Mouse (Mus musculus) liver, embryonic 13.5 days (tissue): ENCODE results near the gene 9330161L09Rik. TPM values are rescaled to one million over a fixed set of nuclear protein-coding genes. Genes with fewer than 3 reads are reported as not detected.
A peak's percentile ranks its signal among the peaks of the same experiment; 100 is the strongest.

Source experiments
- ATAC-seq: fragments of 200-750 bp; cut with Nextera tagmentation; 2 replicates; pipeline ENCODE4 v1.8.0; 2017; ENCODE audit warnings: low read depth, mild to moderate bottlenecking, moderate number of reproducible peaks, moderate library complexity
- DNase-seq: peaks from one replicate; pipeline ENCODE4 v3.0.0; 2022
- H3K27ac ChIP-seq: fragments of 300-500 bp; sonication (generic); 2 replicates; pipeline ENCODE4 v1.5.1; 2015; ENCODE audit warnings: moderate library complexity, mild to moderate bottlenecking, inconsistent platforms
- H3K27me3 ChIP-seq: fragments of 300-500 bp; sonication (generic); 2 replicates; pipeline ENCODE4 v1.6.1; 2015; ENCODE audit warnings: mild to moderate bottlenecking, inconsistent platforms
- H3K36me3 ChIP-seq: fragments of 300-500 bp; sonication (generic); 2 replicates; pipeline ENCODE4 v1.6.1; 2015; ENCODE audit warnings: mild to moderate bottlenecking, inconsistent platforms
- H3K4me1 ChIP-seq: fragments of 300-500 bp; sonication (generic); replicated peaks from 2 replicates; pipeline ENCODE4 v1.6.1; 2015; ENCODE audit warnings: inconsistent platforms
- H3K4me2 ChIP-seq: fragments of 300-500 bp; sonication (generic); 2 replicates; pipeline ENCODE4 v1.6.1; 2015; ENCODE audit warnings: inconsistent platforms, mild to moderate bottlenecking, moderate library complexity
- H3K4me3 ChIP-seq: fragments of 300-500 bp; sonication (generic); replicated peaks from 2 replicates; pipeline ENCODE4 v1.5.1; 2015; ENCODE audit warnings: mild to moderate bottlenecking, inconsistent platforms
- H3K9ac ChIP-seq: fragments of 300-500 bp; sonication (generic); 2 replicates; pipeline ENCODE4 v1.6.1; 2015; ENCODE audit warnings: mild to moderate bottlenecking, inconsistent platforms
- H3K9me3 ChIP-seq: fragments of 300-500 bp; sonication (generic); replicated peaks from 2 replicates; pipeline ENCODE4 v1.6.1; 2016; ENCODE audit warnings: inconsistent platforms
- WGBS: fragments of 180-500 bp; shearing (Covaris S2); methylation state at CpG from one replicate; pipeline ENCODE4 v1.1.7; 2015; ENCODE audit not compliant: insufficient replicate concordance; 5-methylcytosine and 5-hydroxymethylcytosine counted together
- polyA plus RNA-seq: library from polyadenylated mRNA; unstranded; fragments of >200 nt; fragmentation: Nextera tagmentation; extraction: Ambion mirVana; gene quantifications from 2 replicates; pipeline ENCODE4 v1.2.1, GENCODE M21; 2015

9330161L09Rik gene
- polyA plus RNA-seq, 1 experiment from 2014 or later, result not detected

- Histone ChIP-seq H3K36me3 (peaks cover 19% of the 10 kb centered on the region), H3K4me3 (peak within 1 kb of the TSS; percentile 93), H3K4me2 (peak within 1 kb of the TSS; percentile 87), H3K4me1 (peaks cover 34% of the 10 kb centered on the region), H3K9ac (peak within 1 kb of the TSS; percentile 91), H3K27ac (peak within 1 kb of the TSS; percentile 74), H3K27me3 (no peaks in the 10 kb centered on the region), H3K9me3 (0 out of 2 replicates have a peak, but pooled peaks cover 2% of the 10 kb centered on the region)
- DNase-seq (peak; percentile 98), ATAC-seq (peak; percentile 100)
- 1% methylated on average over 33 of the region's 33 CpGs for WGBS
Observed at GRCm38 (mm10) chr12:103425729-103426470, 18.3 kb upstream of the 9330161L09Rik start, which contains the start of gene Ddx24. Gene Ddx24, minus strand, starts transcription at chr12:103425830.

GRCm38 (mm10) chr12:103425016-103425728, 17.6 kb upstream of the 9330161L09Rik start:
- ATAC-seq (peak; percentile 13), DNase-seq (no peak)
- Histone ChIP-seq H3K4me1 (peaks cover 34% of the 10 kb centered on the region), H3K9ac (peak overlapping the region; percentile 91), H3K27me3 (no peaks in the 10 kb centered on the region), H3K4me3 (peak overlapping the region; percentile 93), H3K9me3 (0 out of 2 replicates have a peak, but pooled peaks cover 2% of the 10 kb centered on the region), H3K36me3 (peaks cover 19% of the 10 kb centered on the region), H3K4me2 (peak overlapping the region; percentile 87), H3K27ac (peak overlapping the region; percentile 66)
- 7% methylated on average over 33 of the region's 33 CpGs for WGBS

- Histone ChIP-seq H3K9me3 (no peaks in the 10 kb centered on the region), H3K9ac (no peak overlapping the region), H3K4me3 (no peak overlapping the region), H3K4me1 (0 out of 2 replicates have a peak, but pooled peaks cover 4% of the 10 kb centered on the region), H3K27me3 (no peaks in the 10 kb centered on the region), H3K36me3 (peaks cover 99% of the 10 kb centered on the region), H3K4me2 (no peak overlapping the region), H3K27ac (no peak overlapping the region; the same call in none of the 2 replicates)
- WGBS, result 90% methylated on average over 10 of the region's 10 CpGs
- DNase-seq (no peak), ATAC-seq (no peak)
Observed at GRCm38 (mm10) chr12:103408144-103408543, 524 bp upstream of the 9330161L09Rik start.

- no peak overlapping the region for H3K4me3 ChIP-seq
- no peaks in the 10 kb centered on the region for H3K27me3 ChIP-seq
- H3K9me3 ChIP-seq, result no peaks in the 10 kb centered on the region
- no peak overlapping the region for H3K27ac ChIP-seq
- H3K4me1 ChIP-seq, result peaks cover 4% of the 10 kb centered on the region; the same call in 1 of the 2 replicates
- DNase-seq (no peak), ATAC-seq (no peak)
- H3K9ac ChIP-seq, result no peak overlapping the region
- no peak overlapping the region for H3K4me2 ChIP-seq
- 83% methylated on average over 18 of the region's 18 CpGs for WGBS
- H3K36me3 ChIP-seq, result peaks cover 96% of the 10 kb centered on the region
Observed at GRCm38 (mm10) chr12:103404131-103404530, 3.5 kb downstream of the 9330161L09Rik start.

- WGBS, result 78% methylated on average over 7 of the region's 7 CpGs
- Histone ChIP-seq H3K4me2 (no peak overlapping the region), H3K9ac (no peak overlapping the region), H3K27me3 (no peaks in the 10 kb centered on the region), H3K4me3 (no peak overlapping the region), H3K36me3 (peaks cover 49% of the 10 kb centered on the region), H3K4me1 (peaks cover 57% of the 10 kb centered on the region), H3K27ac (no peak overlapping the region), H3K9me3 (no peaks in the 10 kb centered on the region)
- ATAC-seq, result no peak
- no peak for DNase-seq
Observed at GRCm38 (mm10) chr12:103396751-103397150, 10.9 kb downstream of the 9330161L09Rik start.

GRCm38 (mm10) chr12:103395486-103396275, 11.9 kb downstream of the 9330161L09Rik start:
- DNase-seq, result no peak
- Histone ChIP-seq H3K27me3 (no peaks in the 10 kb centered on the region), H3K9me3 (no peaks in the 10 kb centered on the region), H3K4me3 (no peak overlapping the region), H3K9ac (peak overlapping the region; percentile 30; the same call in 1 of the 2 replicates), H3K27ac (peak overlapping the region; percentile 21), H3K36me3 (peaks cover 49% of the 10 kb centered on the region), H3K4me2 (0 out of 2 replicates have a peak overlapping the region, but pooled peaks have one; percentile 3), H3K4me1 (peaks cover 68% of the 10 kb centered on the region)
- 80% methylated on average over 12 of the region's 12 CpGs for WGBS
- no peak for ATAC-seq

- H3K4me1 ChIP-seq, result peaks cover 87% of the 10 kb centered on the region
- 4% methylated on average over 6 of the region's 6 CpGs for WGBS
- H3K27me3 ChIP-seq, result no peaks in the 10 kb centered on the region
- ATAC-seq (peak; percentile 91), DNase-seq (peak; percentile 85)
- peak overlapping the region; percentile 82 for H3K4me2 ChIP-seq
- H3K9me3 ChIP-seq, result no peaks in the 10 kb centered on the region
- peak overlapping the region; percentile 81 for H3K9ac ChIP-seq
- H3K36me3 ChIP-seq, result peaks cover 38% of the 10 kb centered on the region
- H3K4me3 ChIP-seq, result peak overlapping the region; percentile 48
- H3K27ac ChIP-seq, result peak overlapping the region; percentile 99
Observed at GRCm38 (mm10) chr12:103393528-103393927, 14.1 kb downstream of the 9330161L09Rik start.

- Histone ChIP-seq H3K9me3 (no peaks in the 10 kb centered on the region), H3K4me1 (peaks cover 83% of the 10 kb centered on the region), H3K4me2 (peak overlapping the region; percentile 82), H3K4me3 (peak overlapping the region; percentile 94), H3K9ac (peak overlapping the region; percentile 97), H3K27ac (peak overlapping the region; percentile 99), H3K36me3 (peaks cover 31% of the 10 kb centered on the region), H3K27me3 (no peaks in the 10 kb centered on the region)
- DNase-seq, result no peak
- WGBS, result 85% methylated on average over 7 of the region's 7 CpGs
- no peak for ATAC-seq
Observed at GRCm38 (mm10) chr12:103391098-103391497, 16.5 kb downstream of the 9330161L09Rik start.

- H3K27me3 ChIP-seq, result no peaks in the 10 kb centered on the region
- no peak for DNase-seq
- H3K9ac ChIP-seq, result peak overlapping the region; percentile 97
- H3K9me3 ChIP-seq, result no peaks in the 10 kb centered on the region
- H3K4me1 ChIP-seq, result peaks cover 75% of the 10 kb centered on the region
- 56% methylated on average over 4 of the region's 4 CpGs for WGBS
- peak overlapping the region; percentile 94 for H3K4me3 ChIP-seq
- H3K36me3 ChIP-seq, result peaks cover 26% of the 10 kb centered on the region
- H3K27ac ChIP-seq, result peak overlapping the region; percentile 99
- ATAC-seq, result no peak
- H3K4me2 ChIP-seq, result peak overlapping the region; percentile 82
Observed at GRCm38 (mm10) chr12:103389982-103390381, 17.6 kb downstream of the 9330161L09Rik start.

GRCm38 (mm10) chr12:103389348-103389727, 18.3 kb downstream of the 9330161L09Rik start:
- ATAC-seq (peak; percentile 10; the same call in 1 of the 2 replicates), DNase-seq (peak; percentile 59)
- peak overlapping the region; percentile 97 for H3K9ac ChIP-seq
- H3K36me3 ChIP-seq, result peaks cover 26% of the 10 kb centered on the region
- H3K4me1 ChIP-seq, result peaks cover 71% of the 10 kb centered on the region
- WGBS, result 45% methylated on average over 2 of the region's 2 CpGs
- H3K9me3 ChIP-seq, result no peaks in the 10 kb centered on the region
- peak overlapping the region; percentile 94 for H3K4me3 ChIP-seq
- H3K27me3 ChIP-seq, result no peaks in the 10 kb centered on the region
- H3K4me2 ChIP-seq, result peak overlapping the region; percentile 82
- peak overlapping the region; percentile 99 for H3K27ac ChIP-seq
